Mouse (Mus musculus): ENCODE results near the gene Ulk4. TPM values are rescaled to one million over a fixed set of nuclear protein-coding genes. Genes with fewer than 3 reads are reported as not detected.
A peak's percentile ranks its signal among the peaks of the same experiment; 100 is the strongest.

Gene Ulk4
- polyA plus RNA-seq, 1 experiment from 2014 or later = 65.6 TPM

DNA sequence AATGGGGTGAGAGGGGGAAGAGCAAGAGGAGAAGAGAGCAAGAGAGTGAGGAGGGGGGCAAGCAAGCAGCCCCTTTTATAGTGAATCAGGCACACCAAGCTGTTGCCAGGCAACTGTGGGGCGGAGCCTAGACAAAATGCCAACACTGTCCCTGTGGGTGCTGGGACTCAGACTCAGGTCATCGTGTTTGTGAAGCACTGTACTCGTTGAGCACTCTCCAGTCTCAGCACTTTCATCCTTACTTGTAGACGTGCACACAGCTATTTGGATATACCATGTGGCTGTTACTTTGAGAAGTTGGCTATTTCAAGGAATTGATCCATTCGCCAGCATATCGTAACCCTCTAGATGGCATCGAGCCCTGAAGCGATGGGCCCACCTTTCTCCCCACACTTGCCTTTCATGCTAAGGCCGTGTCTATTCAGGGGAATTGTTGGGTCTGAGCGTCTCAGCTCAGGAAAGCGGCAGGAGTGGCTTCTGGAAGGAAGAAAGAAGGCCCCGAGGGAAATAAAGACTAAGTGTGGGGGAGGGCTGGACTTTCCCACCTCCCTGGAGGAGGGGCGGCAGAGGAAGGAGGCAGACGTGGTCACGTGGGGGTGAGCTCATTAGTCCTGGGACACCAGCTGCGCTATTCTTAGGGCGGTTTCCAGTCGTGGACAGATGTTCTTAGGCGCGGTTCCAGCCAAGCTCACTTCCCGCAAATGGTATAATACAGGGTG lies 36.8 kb upstream of the Ulk4 start:
- no peaks in the 10 kb centered on the region for H3K9me3 ChIP-seq (ENCODE audit: control insufficient read depth, low read length)
- H3K9ac ChIP-seq = peak overlapping the region; percentile 55
- ATAC-seq (ENCODE audit: low FRiP score) (peak; percentile 56), DNase-seq (ENCODE audit: low spot score) (peak; percentile 73)
- peak overlapping the region; percentile 49 for H3K4me2 ChIP-seq (replicated peaks)
- under 1% methylated on average over 21 of the region's 21 CpGs for WGBS
- H3K4me1 ChIP-seq (replicated peaks; ENCODE audit: control insufficient read depth, insufficient read depth, low read length) = peaks cover 66% of the 10 kb centered on the region
- 0 out of 2 replicates have a peak, but pooled peaks cover 3% of the 10 kb centered on the region for H3K36me3 ChIP-seq (replicated peaks; ENCODE audit: control insufficient read depth, insufficient read depth)
- H3K27ac ChIP-seq = peak overlapping the region; percentile 87
- peak overlapping the region; percentile 12 for H3K4me3 ChIP-seq (replicated peaks; ENCODE audit: low read length)
- no peaks in the 10 kb centered on the region for H3K27me3 ChIP-seq (ENCODE audit: control insufficient read depth, insufficient read depth, low read length)

DNA sequence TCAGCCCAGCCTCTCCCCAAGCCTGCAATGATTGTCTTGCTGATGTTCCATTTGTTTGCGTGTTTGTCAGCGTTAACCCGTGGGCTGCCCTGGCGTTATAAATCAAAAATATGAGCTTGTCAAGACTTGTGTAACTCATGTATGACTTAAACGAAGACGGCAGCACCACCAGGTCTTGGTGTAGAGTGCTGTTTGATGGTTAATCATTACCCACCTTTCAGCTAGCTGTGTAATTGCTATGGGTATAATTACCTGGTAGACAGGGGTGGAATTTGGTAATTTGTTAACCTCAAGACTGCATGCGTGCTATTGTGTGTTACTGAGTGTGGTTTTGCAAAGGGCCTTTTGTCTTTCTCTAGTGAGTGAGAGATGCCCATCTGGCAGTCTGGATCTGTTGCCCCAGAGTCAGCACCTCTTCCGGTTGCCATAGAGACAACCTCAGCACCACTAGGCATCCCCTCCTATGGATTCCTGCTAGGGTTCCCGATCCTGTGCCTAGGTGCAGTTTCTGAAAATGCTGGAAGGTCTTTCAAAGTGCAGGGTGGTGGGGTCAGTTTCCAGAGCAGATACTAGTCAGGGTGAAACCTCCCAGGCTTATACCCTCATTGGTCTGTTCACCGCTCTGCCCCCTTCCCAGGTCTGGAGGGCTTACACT lies 35.4 kb upstream of the Ulk4 start:
- Histone ChIP-seq H3K4me1 (replicated peaks; ENCODE audit: control insufficient read depth, insufficient read depth, low read length) (peaks cover 62% of the 10 kb centered on the region), H3K4me3 (replicated peaks; ENCODE audit: low read length) (no peak overlapping the region), H3K27ac (peak overlapping the region; percentile 87), H3K36me3 (replicated peaks; ENCODE audit: control insufficient read depth, insufficient read depth) (no peaks in the 10 kb centered on the region), H3K27me3 (ENCODE audit: control insufficient read depth, insufficient read depth, low read length) (no peaks in the 10 kb centered on the region), H3K9me3 (ENCODE audit: control insufficient read depth, low read length) (no peaks in the 10 kb centered on the region), H3K4me2 (replicated peaks) (no peak overlapping the region), H3K9ac (peak overlapping the region; percentile 8; the same call in 1 of the 2 replicates)
- ATAC-seq (ENCODE audit: low FRiP score) (no peak), DNase-seq (ENCODE audit: low spot score) (no peak)
- 24% methylated on average over 10 of the region's 10 CpGs for WGBS

DNA sequence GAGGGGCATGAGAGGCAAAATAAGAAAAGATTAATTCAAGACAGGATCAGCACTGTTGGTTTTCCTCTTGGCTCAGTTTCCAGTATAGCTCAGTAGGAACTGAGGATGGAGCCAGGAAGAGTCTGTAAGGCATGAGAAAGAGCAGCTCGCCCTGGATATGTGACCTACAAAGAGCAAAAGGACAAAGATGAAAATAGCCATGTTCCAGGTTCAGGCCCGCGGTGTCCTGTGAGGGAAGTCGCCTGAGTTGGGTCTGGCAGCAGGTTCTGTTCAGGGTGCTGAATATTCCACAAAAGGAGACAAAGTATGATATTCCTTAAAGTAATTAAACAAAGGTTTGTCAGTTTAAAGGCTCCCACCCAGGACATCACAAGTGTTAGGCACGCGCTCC lies 34.8 kb upstream of the Ulk4 start:
- Histone ChIP-seq H3K27me3 (ENCODE audit: control insufficient read depth, insufficient read depth, low read length) (no peaks in the 10 kb centered on the region), H3K9ac (0 out of 2 replicates have a peak overlapping the region, but pooled peaks have one; percentile 8), H3K27ac (peak overlapping the region; percentile 87), H3K4me3 (replicated peaks; ENCODE audit: low read length) (no peak overlapping the region), H3K4me2 (replicated peaks) (no peak overlapping the region), H3K36me3 (replicated peaks; ENCODE audit: control insufficient read depth, insufficient read depth) (no peaks in the 10 kb centered on the region), H3K9me3 (ENCODE audit: control insufficient read depth, low read length) (no peaks in the 10 kb centered on the region), H3K4me1 (replicated peaks; ENCODE audit: control insufficient read depth, insufficient read depth, low read length) (peaks cover 57% of the 10 kb centered on the region)
- WGBS = 51% methylated on average over 6 of the region's 6 CpGs
- DNase-seq (ENCODE audit: low spot score) (no peak), ATAC-seq (ENCODE audit: low FRiP score) (no peak)

DNA sequence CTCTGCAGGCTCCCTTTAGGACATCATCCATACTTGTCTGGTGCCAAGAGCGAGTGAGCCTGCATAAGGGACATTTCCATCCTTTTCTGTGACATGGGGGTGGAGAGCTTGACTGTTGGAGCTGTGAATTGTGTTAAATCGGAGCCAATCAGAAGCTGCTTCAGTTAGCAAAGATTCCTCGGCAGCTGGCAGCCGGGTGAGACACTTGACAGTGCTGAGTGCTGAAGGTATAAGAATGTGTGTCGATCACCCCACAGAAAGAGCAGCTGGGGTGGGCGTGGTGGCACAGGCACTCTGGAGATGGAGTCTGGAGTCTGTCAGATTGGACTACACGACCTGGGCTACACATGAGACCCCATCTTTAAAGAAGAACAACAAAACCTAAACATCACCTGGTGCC lies 33.5 kb upstream of the Ulk4 start:
- Histone ChIP-seq H3K27me3 (ENCODE audit: control insufficient read depth, insufficient read depth, low read length) (no peaks in the 10 kb centered on the region), H3K27ac (no peak overlapping the region), H3K36me3 (replicated peaks; ENCODE audit: control insufficient read depth, insufficient read depth) (no peaks in the 10 kb centered on the region), H3K4me3 (replicated peaks; ENCODE audit: low read length) (no peak overlapping the region), H3K4me2 (replicated peaks) (no peak overlapping the region), H3K9me3 (ENCODE audit: control insufficient read depth, low read length) (no peaks in the 10 kb centered on the region), H3K9ac (no peak overlapping the region), H3K4me1 (replicated peaks; ENCODE audit: control insufficient read depth, insufficient read depth, low read length) (peaks cover 44% of the 10 kb centered on the region)
- DNase-seq (ENCODE audit: low spot score) (no peak), ATAC-seq (ENCODE audit: low FRiP score) (no peak)
- WGBS = 50% methylated on average over 7 of the region's 7 CpGs

DNA sequence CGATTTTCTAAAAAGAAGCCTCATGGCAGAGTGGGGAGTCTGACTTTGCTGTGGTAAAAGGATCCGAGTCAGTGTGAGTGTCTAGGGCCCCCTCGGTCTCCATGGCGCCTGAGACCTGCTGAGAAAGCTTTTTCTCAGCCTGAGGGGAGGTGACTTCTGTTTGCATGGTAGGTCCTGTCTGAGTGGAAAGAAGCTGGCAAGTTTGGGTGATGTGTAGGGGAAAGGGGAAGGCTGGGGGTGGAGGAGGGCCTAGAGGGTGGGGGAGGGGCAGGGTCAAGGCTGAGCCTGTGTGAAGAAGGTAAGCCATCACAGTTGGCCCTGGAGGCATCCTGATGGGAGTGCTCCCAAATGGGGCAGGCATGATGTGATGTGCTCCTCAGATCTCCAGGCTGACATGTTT lies 32.3 kb upstream of the Ulk4 start:
- no peaks in the 10 kb centered on the region for H3K27me3 ChIP-seq (ENCODE audit: control insufficient read depth, insufficient read depth, low read length)
- ATAC-seq (ENCODE audit: low FRiP score) (no peak), DNase-seq (ENCODE audit: low spot score) (no peak)
- no peaks in the 10 kb centered on the region for H3K36me3 ChIP-seq (replicated peaks; ENCODE audit: control insufficient read depth, insufficient read depth)
- no peak overlapping the region for H3K4me3 ChIP-seq (replicated peaks; ENCODE audit: low read length)
- H3K9me3 ChIP-seq (ENCODE audit: control insufficient read depth, low read length) = no peaks in the 10 kb centered on the region
- WGBS = 27% methylated on average over 4 of the region's 4 CpGs
- H3K9ac ChIP-seq = no peak overlapping the region
- no peak overlapping the region for H3K4me2 ChIP-seq (replicated peaks)
- peaks cover 35% of the 10 kb centered on the region for H3K4me1 ChIP-seq (replicated peaks; ENCODE audit: control insufficient read depth, insufficient read depth, low read length)
- no peak overlapping the region for H3K27ac ChIP-seq

DNA sequence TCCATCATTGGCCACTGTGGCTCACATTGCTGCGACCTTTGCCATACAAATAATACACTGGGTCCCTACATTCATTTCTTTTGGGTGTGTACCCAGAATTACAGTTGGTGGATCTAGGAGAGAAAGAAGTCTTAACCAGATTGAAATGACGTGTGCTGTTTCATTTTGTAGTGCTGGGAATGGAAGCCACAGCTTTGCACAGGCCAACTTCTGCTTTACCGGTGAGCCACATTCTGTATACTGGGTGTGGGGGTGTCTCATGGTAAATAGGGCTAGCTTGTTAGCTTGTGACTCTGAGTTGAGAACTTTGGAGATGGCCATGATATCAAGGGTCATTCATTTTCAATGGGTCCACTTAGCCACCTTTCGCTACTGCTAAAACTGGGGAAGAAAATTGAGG lies 28.5 kb upstream of the Ulk4 start:
- Histone ChIP-seq H3K27me3 (ENCODE audit: control insufficient read depth, insufficient read depth, low read length) (no peaks in the 10 kb centered on the region), H3K9ac (no peak overlapping the region), H3K36me3 (replicated peaks; ENCODE audit: control insufficient read depth, insufficient read depth) (no peaks in the 10 kb centered on the region), H3K4me2 (replicated peaks) (no peak overlapping the region), H3K9me3 (ENCODE audit: control insufficient read depth, low read length) (no peaks in the 10 kb centered on the region), H3K4me1 (replicated peaks; ENCODE audit: control insufficient read depth, insufficient read depth, low read length) (peaks cover 27% of the 10 kb centered on the region), H3K4me3 (replicated peaks; ENCODE audit: low read length) (no peak overlapping the region), H3K27ac (no peak overlapping the region)
- ATAC-seq (ENCODE audit: low FRiP score) (no peak), DNase-seq (ENCODE audit: low spot score) (no peak)
- 92% methylated on average over 4 of the region's 4 CpGs for WGBS

DNA sequence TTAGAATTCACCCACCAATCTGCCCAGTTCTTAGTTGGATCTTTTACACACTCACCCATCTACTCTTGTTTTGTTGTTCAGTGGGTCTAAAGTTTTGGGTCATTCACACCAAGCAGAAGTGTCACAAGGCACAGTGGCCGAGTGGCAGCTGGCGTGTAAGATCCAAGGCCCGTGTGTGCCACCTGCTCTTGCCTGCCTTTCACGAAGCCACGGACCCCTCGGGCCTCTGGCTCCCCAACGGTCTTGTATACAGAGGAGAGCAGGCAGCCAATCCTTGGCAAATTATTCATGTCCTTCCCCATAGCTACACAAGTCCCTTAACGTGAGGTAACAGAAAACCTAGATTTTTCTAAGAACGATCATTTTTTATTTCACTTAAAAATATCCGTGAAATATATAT lies 27.5 kb upstream of the Ulk4 start:
- H3K4me3 ChIP-seq (replicated peaks; ENCODE audit: low read length) = no peak overlapping the region
- no peaks in the 10 kb centered on the region for H3K36me3 ChIP-seq (replicated peaks; ENCODE audit: control insufficient read depth, insufficient read depth)
- no peaks in the 10 kb centered on the region for H3K9me3 ChIP-seq (ENCODE audit: control insufficient read depth, low read length)
- no peaks in the 10 kb centered on the region for H3K27me3 ChIP-seq (ENCODE audit: control insufficient read depth, insufficient read depth, low read length)
- DNase-seq (ENCODE audit: low spot score) (no peak), ATAC-seq (ENCODE audit: low FRiP score) (no peak)
- H3K27ac ChIP-seq = no peak overlapping the region
- no peak overlapping the region for H3K4me2 ChIP-seq (replicated peaks)
- no peak overlapping the region for H3K9ac ChIP-seq
- whole genome bisulfite sequencing = 38% methylated on average over 10 of the region's 10 CpGs
- H3K4me1 ChIP-seq (replicated peaks; ENCODE audit: control insufficient read depth, insufficient read depth, low read length) = peaks cover 34% of the 10 kb centered on the region

DNA sequence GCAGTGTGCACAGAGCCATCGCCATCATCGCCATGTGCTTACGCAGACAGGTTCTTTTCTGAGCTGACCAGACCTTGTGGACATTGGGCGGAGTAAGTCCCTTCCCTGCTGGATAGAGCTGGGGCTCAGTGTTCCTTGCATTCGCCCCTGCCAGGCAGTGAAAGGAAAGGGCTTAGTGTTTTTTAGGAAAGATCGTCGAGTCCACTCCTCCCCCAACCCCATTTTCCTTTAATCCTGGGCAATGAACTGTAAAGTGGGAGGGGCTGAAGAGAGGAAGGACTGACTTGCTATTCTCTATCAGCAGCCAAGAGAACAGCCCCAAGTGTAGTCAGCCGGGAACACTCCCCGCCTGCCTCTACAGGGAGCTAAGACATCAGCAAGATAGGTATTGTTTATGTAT lies 26.8 kb upstream of the Ulk4 start:
- 17% methylated on average over 9 of the region's 9 CpGs for WGBS
- H3K9me3 ChIP-seq (ENCODE audit: control insufficient read depth, low read length) = no peaks in the 10 kb centered on the region
- no peak overlapping the region for H3K4me3 ChIP-seq (replicated peaks; ENCODE audit: low read length)
- peak overlapping the region; percentile 27 for H3K4me2 ChIP-seq (replicated peaks)
- H3K27ac ChIP-seq = peak overlapping the region; percentile 15; the same call in 1 of the 2 replicates
- H3K27me3 ChIP-seq (ENCODE audit: control insufficient read depth, insufficient read depth, low read length) = no peaks in the 10 kb centered on the region
- H3K9ac ChIP-seq = no peak overlapping the region
- DNase-seq (ENCODE audit: low spot score) (no peak), ATAC-seq (ENCODE audit: low FRiP score) (no peak; the same call in 1 of the 2 replicates)
- no peaks in the 10 kb centered on the region for H3K36me3 ChIP-seq (replicated peaks; ENCODE audit: control insufficient read depth, insufficient read depth)
- peaks cover 42% of the 10 kb centered on the region for H3K4me1 ChIP-seq (replicated peaks; ENCODE audit: control insufficient read depth, insufficient read depth, low read length)

DNA sequence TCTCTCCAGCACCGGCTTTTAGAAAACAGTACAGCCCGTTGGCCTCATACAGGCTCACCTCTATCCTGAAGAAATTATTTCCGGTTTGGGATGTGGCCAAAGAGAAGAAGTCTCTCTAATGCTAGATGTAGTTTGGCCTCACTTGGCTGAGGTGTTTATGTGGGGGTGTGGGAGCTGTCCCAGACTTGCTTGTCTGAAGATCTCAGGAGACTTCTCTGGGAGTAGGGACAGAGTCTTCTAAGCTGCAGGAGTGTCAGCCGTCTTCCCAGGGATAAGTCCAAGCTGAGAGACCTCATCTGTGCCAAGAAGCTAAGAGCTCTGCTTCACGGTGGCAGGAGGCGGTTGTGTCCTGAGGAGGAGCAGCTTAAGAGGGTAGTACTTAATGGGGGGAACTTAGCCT lies 26.1 kb upstream of the Ulk4 start:
- DNase-seq (ENCODE audit: low spot score) = no peak
- ATAC-seq (ENCODE audit: low FRiP score) = no peak
- Histone ChIP-seq H3K27ac (peak overlapping the region; percentile 15; the same call in 1 of the 2 replicates), H3K27me3 (ENCODE audit: control insufficient read depth, insufficient read depth, low read length) (no peaks in the 10 kb centered on the region), H3K36me3 (replicated peaks; ENCODE audit: control insufficient read depth, insufficient read depth) (no peaks in the 10 kb centered on the region), H3K9me3 (ENCODE audit: control insufficient read depth, low read length) (no peaks in the 10 kb centered on the region), H3K4me2 (replicated peaks) (0 out of 2 replicates have a peak overlapping the region, but pooled peaks have one; percentile 27), H3K4me1 (replicated peaks; ENCODE audit: control insufficient read depth, insufficient read depth, low read length) (peaks cover 48% of the 10 kb centered on the region), H3K9ac (no peak overlapping the region), H3K4me3 (replicated peaks; ENCODE audit: low read length) (no peak overlapping the region)
- WGBS = 47% methylated on average over 6 of the region's 6 CpGs

Measured in hindbrain, embryonic 14.5 days (tissue).